Comparison of ENCODE assay signal across 25 mouse cellular contexts in genomic region chr11:16829468-16829867, GRCm38 (mm10).
"Had no signal": no experiment of that assay in that cellular context is flagged by ENCODE, and none has a peak within 500 bp of the region (broad histone marks: within the 10 kb centered on the region; RNA-seq: fewer than 3 reads in every experiment).

No protein-coding gene starts in this region.

- H3K4me1 ChIP-seq: heart, embryonic 10.5 days; hindbrain, embryonic 13.5 days; limb, embryonic 10.5 days; liver, embryonic 13.5 days had no signal

- H3K9ac ChIP-seq: heart, embryonic 12.5 days; hindbrain, embryonic 13.5 days; hindbrain, embryonic 15.5 days; kidney, embryonic 15.5 days; limb, embryonic 12.5 days; liver, embryonic 13.5 days had no signal

- DNase-seq: gastrocnemius, adult 2 months; gastrocnemius, postnatal 10 days; gastrocnemius, postnatal 25 days; heart, adult 18-20 months; heart, postnatal 14 days; heart, postnatal 36 days; kidney, adult 11 months; kidney, adult 2 months; kidney, adult 9 months; kidney, postnatal 14 days; kidney, postnatal 4 days; liver; liver, embryonic 13.5 days had no signal

- ATAC-seq: hindbrain, postnatal 0 days had no signal

- H3K4me2 ChIP-seq: heart, embryonic 12.5 days; hindbrain, embryonic 13.5 days; hindbrain, embryonic 15.5 days; kidney, embryonic 15.5 days; limb, embryonic 12.5 days; liver, embryonic 11.5 days; liver, embryonic 13.5 days had no signal

- H3K27ac ChIP-seq: gastrocnemius, adult 2 months; heart, embryonic 10.5 days; hindbrain, embryonic 13.5 days; hindbrain, embryonic 15.5 days; hindbrain, postnatal 0 days; kidney, embryonic 15.5 days; kidney, postnatal 0 days; layer of hippocampus, adult 2 months; left cerebral cortex, adult 2 months; limb, embryonic 10.5 days; limb, embryonic 12.5 days; liver, embryonic 13.5 days had no signal

- H3K36me3 ChIP-seq: heart, embryonic 10.5 days; heart, embryonic 12.5 days; hindbrain, embryonic 13.5 days; hindbrain, embryonic 15.5 days; kidney, embryonic 15.5 days; limb, embryonic 10.5 days; limb, embryonic 12.5 days; liver, embryonic 13.5 days had no signal

- H3K9me3 ChIP-seq: heart, embryonic 10.5 days; heart, embryonic 12.5 days; hindbrain, embryonic 13.5 days; hindbrain, embryonic 15.5 days; kidney, embryonic 15.5 days; limb, embryonic 10.5 days; limb, embryonic 12.5 days; liver, embryonic 13.5 days had no signal

- H3K4me3 ChIP-seq: gastrocnemius, adult 2 months; heart, embryonic 10.5 days; heart, embryonic 12.5 days; hindbrain, embryonic 13.5 days; hindbrain, embryonic 15.5 days; kidney, embryonic 15.5 days; layer of hippocampus, adult 2 months; left cerebral cortex, adult 2 months; limb, embryonic 10.5 days; limb, embryonic 12.5 days; liver, embryonic 13.5 days had no signal

- H3K27me3 ChIP-seq: hindbrain, embryonic 13.5 days; hindbrain, embryonic 15.5 days; kidney, embryonic 15.5 days; limb, embryonic 12.5 days; liver, embryonic 13.5 days had no signal
